Mouse (Mus musculus) liver, adult 2 months (tissue): ENCODE results near the gene Spata17.

Source experiments
- CTCF ChIP-seq: fragments of 200-500 bp; IDR thresholded peaks from 2 replicates; pipeline ENCODE4 v1.5.1; 2011; ENCODE audit warnings: low read depth, low read length, control low read depth
- POLR2A ChIP-seq: fragments of 200-500 bp; IDR thresholded peaks from 2 replicates; pipeline ENCODE4 v1.6.1; 2011; ENCODE audit warnings: low read length, control low read depth; ENCODE audit not compliant: insufficient read depth; ENCODE audit errors: extremely low read depth

DNA sequence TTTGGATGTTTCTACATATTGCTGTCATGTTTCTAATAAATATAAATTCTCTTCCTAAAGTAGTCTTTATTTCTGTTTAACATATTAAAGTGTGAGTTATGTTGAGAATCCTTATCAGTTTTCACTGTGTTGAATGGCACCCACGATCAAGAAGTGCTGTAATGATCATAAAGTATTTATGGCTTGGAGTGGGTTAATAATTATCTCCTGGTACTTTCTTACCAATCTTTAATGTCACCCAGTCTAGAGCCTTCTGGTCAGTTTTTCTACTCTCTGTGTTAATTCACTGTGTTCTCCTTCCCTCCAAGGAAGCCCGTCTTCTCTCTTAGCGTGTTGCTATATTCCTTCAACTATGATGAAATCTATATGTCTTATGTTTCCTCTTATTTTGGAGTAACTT is 25.0 kb upstream of the Spata17 start:
- no peak for TF ChIP-seq POLR2A
- no peak for TF ChIP-seq CTCF
